Mouse (Mus musculus) cerebellum, adult 2 months (tissue): ENCODE results near the gene Akap5.

Source experiments
- CTCF ChIP-seq: fragments of 200-500 bp; IDR thresholded peaks from 2 replicates; pipeline ENCODE4 v1.5.1; 2011; ENCODE audit warnings: low read depth, mild to moderate bottlenecking, control low read depth, low read length, moderate library complexity, borderline replicate concordance; ENCODE audit not compliant: insufficient read depth
- POLR2A ChIP-seq: fragments of 200-500 bp; IDR thresholded peaks from 2 replicates; pipeline ENCODE4 v1.6.1; 2011; ENCODE audit warnings: low read length, control low read depth, borderline replicate concordance; ENCODE audit not compliant: insufficient read depth

DNA sequence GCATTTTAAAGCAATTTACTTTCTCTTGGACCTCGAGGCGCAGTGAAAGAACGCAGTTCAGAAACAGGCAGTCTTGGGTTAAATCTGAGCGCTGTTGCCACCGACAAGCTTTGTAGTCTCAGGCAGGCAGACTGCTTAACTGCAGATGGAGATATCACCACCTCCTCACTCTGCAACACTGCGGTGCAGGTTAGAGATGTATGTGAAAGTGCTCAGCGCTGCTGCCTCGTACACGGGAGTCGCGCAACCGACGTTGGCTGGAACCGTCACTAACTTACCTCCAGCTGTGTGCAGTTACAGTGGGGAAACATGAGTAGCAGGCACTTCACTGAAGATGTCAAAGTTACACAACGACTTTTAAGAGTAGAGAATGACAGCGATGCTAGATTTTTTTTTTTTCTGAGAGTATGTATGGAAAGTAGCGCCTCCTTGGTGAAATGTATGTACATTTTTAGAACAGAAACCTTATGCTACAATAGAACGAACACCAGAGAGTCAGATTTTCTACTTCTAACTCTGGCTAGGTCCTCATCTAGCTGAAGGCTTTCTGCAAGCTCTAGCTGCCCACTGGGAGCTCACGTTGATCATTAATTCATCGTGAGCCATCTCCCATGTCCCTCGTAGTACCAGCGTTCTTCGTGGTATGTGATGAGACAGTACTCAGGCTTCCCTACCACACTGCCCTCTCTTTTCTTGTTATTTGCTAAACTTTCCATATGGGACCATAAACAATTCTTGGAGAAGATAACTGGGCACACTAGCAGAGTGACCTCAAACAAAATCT is 1.9 kb downstream of the Akap5 start:
- TF ChIP-seq POLR2A (no peak), CTCF (no peak)
